Mouse (Mus musculus): ENCODE results near the gene Aff4.
A peak's percentile ranks its signal among the peaks of the same experiment; 100 is the strongest.
"Not testable (repeated sequence)": the region's sequence is repeated elsewhere in the genome, so short reads cannot be mapped to it uniquely, and the experiment has no call there.

The Aff4 gene

DNA sequence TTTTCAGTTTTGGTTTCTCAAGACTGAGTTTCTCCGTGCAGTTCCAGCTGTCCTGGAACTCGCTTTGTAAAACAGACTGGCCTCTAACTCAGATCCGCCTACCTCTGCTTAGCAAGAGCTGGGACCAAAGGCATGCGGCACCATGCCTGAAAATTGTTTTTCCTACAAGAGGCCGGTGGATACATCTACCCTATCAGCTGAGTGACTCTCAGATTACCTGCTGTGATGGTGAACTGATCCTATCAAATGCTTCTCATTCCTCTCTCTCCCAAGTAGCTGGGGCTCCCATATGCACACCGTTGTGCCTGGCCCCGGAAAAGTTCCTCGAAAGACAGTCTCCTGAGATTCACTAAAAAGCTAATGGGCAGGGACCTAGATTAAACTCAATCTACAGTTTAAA lies 12.9 kb upstream of the Aff4 start:
- no peak for DNase-seq (ENCODE audit: low spot score in 2 of 2)

DNA sequence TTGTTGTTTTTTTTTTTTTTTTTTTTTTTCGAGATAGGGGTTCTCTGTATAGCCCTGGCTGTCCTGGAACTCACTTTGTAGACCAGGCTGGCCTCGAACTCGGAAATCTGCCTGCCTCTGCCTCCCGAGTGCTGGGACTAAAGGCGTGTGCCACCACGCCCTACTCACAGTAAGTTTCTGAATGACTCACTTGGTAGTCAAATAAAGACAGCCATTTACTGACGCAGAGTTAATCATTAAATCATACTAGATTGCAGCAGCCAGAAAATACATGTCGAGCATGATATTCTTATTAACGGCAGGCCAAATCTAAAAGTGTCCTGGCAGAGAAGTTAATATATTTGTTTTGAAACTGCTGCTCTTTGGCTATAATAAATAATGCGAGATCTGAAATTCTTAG lies 9.6 kb upstream of the Aff4 start:
- not testable (repeated sequence) for DNase-seq (ENCODE audit: low spot score in 2 of 2)

DNA sequence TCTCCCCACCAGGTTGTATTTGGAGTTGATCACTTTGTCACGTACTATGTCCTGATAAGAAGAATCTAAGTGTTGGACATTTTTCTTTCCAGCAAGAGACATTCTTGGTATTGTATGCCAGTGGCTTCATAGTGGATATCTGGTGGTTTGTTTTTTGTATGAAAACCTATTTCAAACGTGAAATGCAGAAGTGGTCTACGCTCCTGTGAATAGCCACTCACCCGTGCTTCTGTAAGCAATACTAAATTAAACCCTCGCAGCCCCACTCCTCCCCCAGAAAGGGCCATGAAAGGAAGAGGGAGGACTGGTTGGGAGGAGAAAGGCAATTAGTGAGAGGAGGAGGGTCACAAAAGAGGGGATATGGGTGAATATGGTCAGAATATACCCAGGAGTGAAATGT lies 7.9 kb upstream of the Aff4 start:
- no peak for DNase-seq (ENCODE audit: low spot score in 2 of 2)

DNA sequence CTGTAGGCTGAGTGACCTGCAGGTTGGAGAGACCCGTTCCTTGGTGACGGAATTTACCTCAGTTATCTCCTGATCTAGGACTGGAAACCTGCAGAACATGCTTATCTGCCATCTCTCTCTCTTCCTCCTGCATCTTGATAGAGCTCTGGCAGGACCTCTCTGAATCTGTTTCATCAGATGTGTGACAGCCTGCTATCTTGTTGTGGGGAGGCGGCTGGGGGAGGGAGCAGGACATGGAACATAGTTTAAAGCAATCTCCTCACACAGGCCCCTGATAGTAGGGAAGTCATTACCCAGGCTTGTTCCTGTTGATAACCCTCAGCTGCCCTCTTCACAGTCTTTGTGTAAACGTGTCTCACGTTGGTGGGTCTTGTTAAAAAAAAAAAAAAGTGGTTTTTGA lies 5.3 kb upstream of the Aff4 start:
- no peak for DNase-seq (ENCODE audit: low spot score in 2 of 2)

DNA sequence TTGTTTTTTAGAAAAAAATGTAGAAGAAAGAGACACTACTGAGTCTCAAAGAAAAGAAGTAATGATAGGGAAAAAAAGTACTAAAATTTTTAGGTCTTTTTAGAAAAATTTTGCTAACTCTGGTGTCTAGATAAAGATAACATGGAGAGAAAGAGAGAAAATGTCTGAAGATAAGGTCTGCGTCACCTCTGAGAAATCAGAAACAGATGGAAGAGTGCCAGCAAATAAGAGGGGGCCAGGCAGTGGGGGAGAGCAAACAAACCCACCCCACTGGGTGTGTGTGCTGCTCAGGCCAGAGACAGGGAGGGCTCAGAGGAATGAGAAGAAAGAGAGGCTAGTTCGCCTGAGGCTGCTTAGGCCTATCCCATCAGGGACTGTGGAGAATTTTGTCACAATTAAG lies 4.9 kb upstream of the Aff4 start:
- no peak for DNase-seq (ENCODE audit: low spot score in 2 of 2)

DNA sequence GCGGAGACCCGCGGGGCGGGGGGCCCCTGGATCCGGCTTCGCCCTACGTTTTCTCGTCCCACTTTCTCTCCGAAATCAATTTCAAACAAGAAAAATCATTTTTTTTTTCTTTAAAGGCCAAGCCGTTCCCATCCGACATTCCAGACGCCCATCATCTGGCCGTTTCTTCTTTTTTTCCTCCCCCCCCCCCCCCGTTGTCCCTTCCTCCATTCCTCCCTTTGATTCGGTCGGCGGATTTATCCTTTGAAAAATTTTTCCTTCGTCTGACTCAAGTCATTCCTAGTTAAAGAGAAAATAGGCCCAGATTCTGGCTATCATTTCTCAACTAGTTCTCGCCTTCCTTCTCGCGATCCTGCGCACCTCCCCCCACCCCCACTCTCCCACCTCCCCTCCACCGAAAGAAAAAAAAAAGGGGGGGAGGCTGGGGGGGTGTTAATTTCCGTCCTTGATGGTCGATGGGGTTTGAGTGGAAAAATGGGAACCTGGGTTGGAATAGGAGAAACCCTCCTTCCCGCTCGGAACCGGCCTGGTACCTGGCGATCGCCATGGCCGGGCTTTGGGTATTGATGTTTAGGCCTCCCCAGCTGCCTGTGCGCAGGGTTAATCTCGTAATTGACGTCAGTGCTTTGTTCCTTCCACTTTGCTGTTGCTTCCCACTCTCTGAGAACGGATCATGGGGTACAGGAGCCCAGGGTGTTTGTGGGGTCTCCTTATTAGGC lies 750 bp downstream of the Aff4 start:
- DNase-seq (ENCODE audit: low spot score in 2 of 2) = peak; percentile 51 to 58

DNA sequence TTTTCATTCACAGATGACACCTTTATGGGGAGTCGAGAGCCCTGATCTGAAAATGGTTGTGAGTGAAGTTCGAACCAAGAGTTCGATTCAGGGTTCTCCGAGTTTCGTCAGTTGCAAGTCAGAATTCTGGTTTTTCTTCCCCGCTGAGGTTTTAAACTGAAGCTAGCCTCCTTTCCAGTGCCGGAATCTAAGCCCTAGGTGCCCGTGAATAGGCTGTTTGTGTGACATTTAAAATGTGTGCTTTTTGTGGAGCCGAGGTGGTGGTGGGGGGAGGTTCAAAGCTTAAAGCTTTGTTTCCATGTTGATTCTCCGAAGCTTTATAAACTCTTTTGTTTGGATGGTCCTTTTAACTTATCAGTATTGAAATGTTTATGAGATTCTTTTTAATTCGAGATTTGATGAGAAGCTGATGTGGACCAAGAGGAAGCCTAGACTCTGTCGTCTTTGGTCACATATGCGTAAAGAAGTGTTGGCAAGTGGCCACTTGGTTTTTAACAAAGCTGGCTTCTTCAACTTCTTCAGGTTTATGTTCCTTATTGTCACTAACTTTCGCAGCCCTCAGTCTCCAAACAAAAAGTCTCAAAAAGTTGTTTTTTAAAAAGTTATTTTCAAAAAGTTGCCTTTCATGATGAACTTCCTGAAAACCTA lies 1.4 kb downstream of the Aff4 start:
- no peak for DNase-seq (ENCODE audit: low spot score in 2 of 2)

DNA sequence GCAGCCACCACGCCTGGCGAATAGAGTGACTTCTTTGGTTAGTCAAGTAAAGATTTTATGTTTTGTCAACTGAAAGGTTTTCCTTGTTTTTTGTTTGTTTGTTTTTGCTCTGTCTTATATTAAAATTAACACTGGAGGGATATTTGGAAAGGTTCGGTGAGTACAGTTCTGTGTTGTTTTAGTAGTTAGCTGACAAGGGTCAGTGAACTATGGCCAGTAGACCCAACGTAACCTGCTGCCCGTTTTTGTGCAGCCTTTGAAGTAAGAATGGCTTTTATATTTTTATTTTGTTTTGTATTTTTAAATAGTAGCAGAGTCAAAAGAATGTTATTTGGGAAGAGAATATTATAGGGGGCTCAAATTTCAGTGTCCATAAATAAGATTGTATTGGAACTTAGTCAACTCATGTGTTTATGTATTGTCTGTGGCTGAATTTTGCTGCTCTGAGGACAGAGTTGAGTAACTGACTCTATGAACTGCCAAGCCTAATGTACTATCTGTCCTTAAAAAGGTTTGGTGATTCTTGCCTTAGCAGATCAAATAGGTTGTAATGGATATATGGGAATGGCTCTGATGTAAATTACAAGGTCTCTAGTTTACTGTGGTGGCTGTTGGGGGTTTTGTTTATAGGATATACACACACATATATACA lies 8.0 kb downstream of the Aff4 start:
- no peak for DNase-seq (ENCODE audit: low spot score in 2 of 2)

DNA sequence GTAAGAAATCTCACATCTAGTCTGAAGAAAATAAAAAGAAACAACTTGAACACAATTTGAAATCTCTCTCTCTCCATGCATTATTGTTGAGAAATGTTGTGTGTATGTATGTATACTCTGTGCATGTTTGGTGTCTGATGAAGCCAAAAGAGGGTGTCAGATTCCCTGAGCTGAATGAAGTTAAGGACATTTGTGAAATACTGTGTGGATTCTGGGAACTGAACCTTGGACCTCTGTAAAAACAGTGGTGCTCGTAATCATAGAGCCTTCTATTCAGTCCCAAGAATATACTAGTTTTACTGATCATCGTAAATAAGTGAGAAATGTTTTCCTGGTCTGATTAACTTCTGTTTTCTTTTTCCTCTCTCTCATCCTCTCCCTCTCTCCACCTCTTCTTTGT lies 16.4 kb downstream of the Aff4 start:
- DNase-seq (ENCODE audit: low spot score in 2 of 2) = no peak

DNA sequence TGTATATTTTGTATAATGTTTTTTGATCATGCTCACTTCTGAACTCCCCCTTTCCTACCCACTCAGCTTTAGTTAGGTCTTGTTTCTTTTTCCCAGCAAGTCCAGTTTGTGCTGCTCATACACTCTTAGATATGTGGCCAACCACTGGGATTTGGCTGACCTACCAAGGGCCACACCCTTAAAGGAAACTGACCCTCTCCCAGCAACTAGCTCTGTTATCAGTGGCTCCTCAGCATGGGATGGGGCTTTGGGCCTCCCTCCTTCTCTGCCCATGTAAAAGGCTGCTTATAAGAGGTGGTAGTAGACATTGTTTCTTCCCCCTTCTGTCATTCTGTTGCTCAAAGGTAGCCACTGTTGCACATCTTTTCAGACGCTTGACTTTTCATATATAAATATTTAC lies 28.3 kb downstream of the Aff4 start:
- DNase-seq (ENCODE audit: low spot score in 2 of 2) = peak in 1 of 2 experiments; percentile 10

DNA sequence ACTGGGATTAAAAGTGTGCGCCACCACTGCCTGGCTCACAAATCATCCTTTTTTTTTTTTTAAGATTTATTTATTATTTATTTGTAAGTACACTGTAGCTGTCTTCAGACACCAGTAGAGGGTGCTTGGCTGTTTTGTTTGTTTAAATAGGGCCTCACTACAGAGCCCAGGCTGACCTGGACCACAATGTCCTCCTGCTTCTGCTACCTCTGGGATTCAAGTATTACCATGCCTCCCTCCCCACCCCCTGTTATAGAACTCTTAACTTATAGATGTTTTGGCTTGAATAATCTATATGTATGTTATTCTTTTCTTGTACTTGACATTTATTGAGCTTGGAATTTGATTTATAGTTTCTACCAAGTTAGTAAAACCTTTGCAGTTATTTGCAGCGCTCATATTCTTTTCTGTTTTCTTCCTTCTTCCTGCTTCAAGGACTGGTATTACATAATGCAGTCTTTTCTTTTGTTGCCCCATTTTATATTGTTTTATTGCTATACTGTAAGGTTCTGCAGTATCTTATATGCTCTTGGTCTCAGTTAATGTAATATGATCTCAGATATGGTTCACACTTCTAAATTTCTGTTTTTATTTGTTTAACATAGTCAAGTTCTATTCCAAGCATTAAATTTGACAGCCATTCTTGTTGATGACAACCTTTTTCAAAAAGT lies 33.3 kb downstream of the Aff4 start:
- DNase-seq (ENCODE audit: low spot score in 2 of 2) = no peak

DNA sequence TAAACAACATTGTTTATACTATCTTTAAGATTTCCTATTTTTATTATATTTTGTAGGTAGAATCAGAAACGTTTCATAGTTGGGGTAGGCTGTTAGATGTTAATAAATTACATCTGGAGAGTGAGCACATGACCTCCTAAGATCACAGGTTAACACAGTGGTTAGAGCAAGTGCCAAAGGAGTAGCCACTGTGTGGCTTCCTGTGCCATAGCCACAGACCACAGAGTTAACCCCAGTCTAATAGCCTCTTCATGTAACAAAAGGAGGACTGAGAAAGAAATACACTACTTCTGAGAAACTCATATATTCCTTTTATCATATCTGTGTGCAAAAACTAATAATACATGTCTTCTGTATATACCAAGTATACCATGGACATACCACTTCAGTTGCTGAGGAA lies 43.2 kb downstream of the Aff4 start:
- no peak for DNase-seq (ENCODE audit: low spot score in 2 of 2)

DNA sequence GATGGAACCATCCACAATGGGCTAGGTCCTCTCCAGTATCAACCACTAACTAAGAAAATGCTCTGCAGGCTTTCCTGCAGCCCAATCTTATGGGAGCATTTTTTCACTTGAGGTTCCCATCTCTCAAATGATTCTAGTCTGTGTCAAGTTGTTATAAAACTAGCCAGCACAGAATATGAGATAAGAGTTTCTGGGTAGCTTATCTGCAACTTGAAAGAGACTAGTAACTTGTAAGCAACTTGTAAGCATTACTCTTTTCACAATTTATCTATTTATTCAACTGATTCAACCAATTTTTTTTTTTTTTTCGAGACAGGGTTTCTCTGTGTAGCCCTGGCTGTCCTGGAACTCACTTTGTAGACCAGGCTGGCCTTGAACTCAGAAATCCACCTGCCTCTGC lies 53.0 kb downstream of the Aff4 start:
- DNase-seq (ENCODE audit: low spot score in 2 of 2) = no peak

DNA sequence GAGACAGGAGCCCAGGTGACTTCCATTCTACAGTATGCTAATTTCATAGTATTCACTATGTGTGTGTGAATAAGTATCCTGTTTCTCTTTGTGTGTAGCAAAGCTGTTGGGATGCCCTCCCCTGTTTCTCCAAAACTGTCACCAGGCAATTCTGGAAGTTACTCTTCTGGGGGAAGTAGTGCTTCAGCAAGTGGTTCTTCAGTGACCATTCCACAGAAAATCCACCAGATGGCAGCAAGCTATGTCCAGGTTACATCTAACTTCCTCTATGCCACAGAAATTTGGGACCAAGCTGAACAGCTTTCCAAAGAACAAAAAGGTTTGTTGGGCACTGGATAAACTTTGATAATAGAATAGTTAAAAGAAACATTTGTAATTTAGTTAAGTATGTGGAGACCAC lies 61.1 kb downstream of the Aff4 start:
- DNase-seq (ENCODE audit: low spot score in 2 of 2) = no peak

DNA sequence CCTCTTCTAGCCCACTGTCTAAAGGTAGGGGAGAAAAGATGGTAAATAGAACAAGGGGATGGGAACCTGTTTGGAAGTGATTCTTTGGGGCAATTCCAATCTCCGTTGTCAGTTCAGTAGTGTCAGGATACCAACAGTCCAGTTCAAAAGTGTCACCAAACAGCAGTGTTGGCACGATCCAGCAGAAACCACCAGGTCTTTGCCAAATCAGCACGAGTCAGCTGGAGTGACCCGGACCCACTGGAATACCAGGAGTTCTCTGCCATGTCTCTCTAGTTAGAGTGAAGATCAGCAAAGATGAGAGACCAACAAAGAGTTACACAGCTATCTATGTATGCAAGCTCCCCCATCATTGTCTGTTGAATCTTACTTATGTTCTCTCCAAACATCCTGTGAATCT lies 63.2 kb downstream of the Aff4 start:
- DNase-seq (ENCODE audit: low spot score in 2 of 2) = no peak

DNA sequence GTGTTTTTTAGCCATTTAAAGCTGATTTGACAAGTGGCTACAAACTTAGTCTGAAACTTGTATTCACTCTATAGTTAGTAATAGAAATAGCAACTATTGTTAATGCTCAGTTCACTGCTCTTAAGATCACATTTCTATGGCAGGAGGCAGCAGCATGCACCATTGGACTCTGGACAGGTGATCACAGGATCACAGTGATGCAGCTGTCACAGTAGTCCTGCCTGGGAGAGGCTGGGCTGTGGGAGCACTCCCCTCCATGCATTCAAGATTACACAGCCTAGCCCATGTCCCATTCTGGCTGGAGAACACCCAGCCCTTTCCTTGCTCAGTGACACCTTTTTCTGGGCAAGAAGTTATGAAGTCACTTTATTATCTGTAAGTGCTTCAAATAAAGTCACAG lies 67.4 kb downstream of the Aff4 start:
- DNase-seq (ENCODE audit: low spot score in 2 of 2) = no peak

DNA sequence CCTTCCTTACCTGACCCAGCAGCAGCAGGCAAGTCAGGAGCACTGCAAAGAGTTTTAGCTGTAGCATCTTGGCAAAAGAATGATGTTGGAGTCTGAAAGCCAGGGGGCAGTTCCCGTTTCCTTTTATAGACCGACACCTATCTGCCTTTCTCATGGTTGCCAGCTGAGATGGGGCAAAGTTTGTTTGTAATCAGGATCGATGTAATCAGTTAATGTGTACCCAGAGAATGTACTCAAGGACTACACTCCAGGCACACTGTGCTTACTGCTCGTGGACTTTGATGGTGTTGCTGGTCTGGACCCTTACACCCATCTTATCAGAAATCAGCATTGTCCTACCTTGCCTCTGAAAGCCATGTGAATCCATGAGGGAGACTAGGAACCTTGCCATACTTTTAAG lies 72.4 kb downstream of the Aff4 start, which contains the start of gene Leap2:
Gene Leap2 (minus strand): TSS at position 135 of the 400 bp plus-strand sequence.
- no peak for DNase-seq (ENCODE audit: low spot score in 2 of 2)

DNA sequence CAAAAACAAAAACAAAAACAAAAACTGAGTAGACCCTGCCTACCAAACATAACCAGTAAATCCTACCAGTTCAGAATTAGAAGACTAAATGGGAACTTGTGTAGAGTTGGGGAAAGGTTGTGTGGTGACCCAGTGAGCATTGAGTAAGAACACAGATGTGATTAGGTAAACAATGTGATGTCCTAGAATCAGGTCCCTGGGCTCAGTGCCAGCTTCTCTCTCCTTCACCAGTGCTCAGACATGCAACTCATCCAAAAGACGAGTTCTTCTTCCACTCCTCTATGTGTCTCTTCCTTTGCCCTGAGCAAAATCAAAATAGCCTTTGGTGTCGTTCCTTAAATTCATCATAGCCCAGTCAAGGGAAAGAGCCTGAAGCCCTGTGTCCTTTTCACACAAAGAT lies 74.2 kb downstream of the Aff4 start:
- no peak for DNase-seq (ENCODE audit: low spot score in 2 of 2)

DNA sequence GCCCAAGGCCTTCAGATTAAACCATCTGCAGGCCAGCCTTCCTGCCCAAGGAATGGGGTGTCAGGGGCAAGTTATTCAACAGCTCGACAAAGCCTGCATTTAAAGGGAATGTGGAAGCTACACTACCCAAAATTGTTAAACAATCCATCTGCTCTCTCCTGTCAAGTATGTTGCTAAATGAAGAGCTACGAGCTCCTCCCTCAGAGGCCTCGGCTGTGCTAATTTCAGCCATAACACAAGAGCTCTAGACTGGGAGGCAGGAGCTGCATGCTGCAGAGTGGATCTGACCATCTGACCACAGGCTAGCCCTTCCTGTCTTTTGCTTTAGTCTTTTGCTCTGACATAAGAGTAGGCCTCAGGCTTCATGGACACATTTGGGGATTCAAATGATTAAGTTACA lies 74.6 kb downstream of the Aff4 start:
- no peak for DNase-seq (ENCODE audit: low spot score in 2 of 2)

DNA sequence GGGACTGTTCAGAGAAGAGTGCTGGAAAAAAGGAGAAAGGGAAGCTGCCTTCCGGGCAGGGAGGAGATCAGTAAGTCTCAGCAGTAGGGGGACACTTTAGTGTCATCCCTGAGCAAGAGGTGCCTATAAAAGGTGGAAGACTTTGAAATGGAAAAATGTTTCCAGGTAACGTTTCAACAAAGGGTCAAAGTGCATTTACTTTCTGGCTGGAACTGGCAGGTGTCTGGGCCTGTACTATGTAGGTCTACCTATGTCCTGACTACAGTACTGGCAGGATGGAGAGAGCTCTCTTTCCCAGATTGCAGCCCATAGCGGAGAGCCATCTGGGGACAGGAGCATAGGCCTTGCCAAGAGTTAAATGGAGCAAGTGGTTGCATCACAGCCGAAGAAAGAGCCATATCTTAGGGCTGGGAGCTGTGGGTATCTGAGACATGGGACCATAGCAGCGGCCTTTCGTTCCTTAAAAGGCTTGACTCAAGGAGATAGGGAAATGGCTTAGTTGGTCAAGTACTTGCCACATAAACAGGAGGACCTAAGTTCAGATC lies 75.2 kb downstream of the Aff4 start:
- DNase-seq (ENCODE audit: low spot score in 2 of 2) = no peak

DNA sequence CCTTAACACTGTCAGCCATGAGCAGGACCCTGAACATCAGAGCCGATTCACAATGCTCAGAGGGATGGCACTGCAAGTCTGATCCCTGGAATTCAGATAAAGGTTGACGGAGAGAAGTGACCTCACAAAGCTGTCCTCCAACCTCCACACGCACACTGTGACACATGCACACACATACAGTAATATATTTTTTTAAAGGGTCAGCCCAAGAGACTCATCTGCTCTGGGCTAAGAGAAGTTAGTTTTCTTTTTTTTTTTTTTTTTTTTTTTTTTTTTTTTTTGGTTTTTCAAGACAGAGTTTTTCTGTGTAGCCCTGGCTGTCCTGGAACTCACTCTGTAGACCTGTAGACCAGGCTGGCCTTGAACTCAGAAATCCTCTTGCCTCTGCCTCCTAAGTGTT lies 76.3 kb downstream of the Aff4 start:
- not testable (repeated sequence) for DNase-seq (ENCODE audit: low spot score in 2 of 2)

DNA sequence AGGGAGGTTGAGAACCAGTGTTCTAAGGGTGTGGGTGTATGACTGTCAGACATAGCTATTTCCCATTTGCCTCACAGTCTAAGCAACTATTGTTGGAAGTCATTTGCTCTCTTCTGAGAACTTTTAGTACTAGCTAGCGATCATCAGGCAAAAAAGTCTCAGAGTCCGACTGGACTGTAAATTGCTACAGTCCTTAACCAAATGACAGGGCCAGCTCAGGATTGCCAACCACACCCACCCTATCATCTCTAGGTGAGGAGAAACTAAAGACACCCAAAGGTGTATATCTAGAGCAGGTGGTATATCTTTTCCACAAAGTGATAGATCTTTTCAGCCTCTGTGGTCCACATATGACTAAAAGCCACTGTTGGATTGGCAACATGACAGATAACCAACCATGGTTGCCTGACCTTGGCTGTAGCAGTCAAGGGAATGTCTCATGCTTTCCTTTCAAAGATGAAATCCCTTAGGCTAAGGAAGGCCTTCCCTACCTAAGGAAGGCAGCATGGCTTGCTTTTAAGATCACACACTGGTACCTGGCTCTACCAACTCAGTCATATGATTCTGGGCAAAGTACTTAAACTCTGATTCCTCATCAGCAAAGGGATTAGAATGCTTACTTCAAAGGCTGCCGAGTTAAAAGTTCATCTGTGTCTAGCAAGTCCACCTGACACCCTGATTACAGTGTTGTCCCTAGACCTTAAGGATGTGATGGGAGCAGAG lies 77.5 kb downstream of the Aff4 start:
- DNase-seq (ENCODE audit: low spot score in 2 of 2) = no peak
